Mouse (Mus musculus) heart, postnatal 0 days (tissue): ENCODE results near the gene Chil6. TPM values are rescaled to one million over a fixed set of nuclear protein-coding genes. Genes with fewer than 3 reads are reported as not detected.

Experiments used
- ATAC-seq: fragments of 200-750 bp; cut with Nextera tagmentation; 2 replicates; pipeline ENCODE4 v1.8.0; 2017; ENCODE audit warnings: low read depth, moderate number of reproducible peaks, moderate library complexity; ENCODE audit not compliant: insufficient read depth
- DNase-seq: peaks from one replicate; pipeline ENCODE4 v3.0.0-alpha.2; 2016; ENCODE audit warnings: low spot score
- H3K27ac ChIP-seq: fragments of 300-500 bp; sonication (generic); 2 replicates; pipeline ENCODE4 v1.5.1; 2014; ENCODE audit warnings: low read depth, mild to moderate bottlenecking
- H3K27me3 ChIP-seq: fragments of 300-500 bp; sonication (generic); 2 replicates; pipeline ENCODE4 v1.6.1; 2014; ENCODE audit warnings: low read length, mixed read lengths; ENCODE audit not compliant: control insufficient read depth, insufficient read depth
- H3K36me3 ChIP-seq: fragments of 300-500 bp; sonication (generic); replicated peaks from 2 replicates; pipeline ENCODE4 v1.6.1; 2014; ENCODE audit warnings: low read length, mixed read lengths; ENCODE audit not compliant: control insufficient read depth, insufficient read depth
- H3K4me1 ChIP-seq: fragments of 300-500 bp; sonication (generic); 2 replicates; pipeline ENCODE4 v1.6.1; 2014; ENCODE audit warnings: antibody characterized with exemption; ENCODE audit not compliant: control insufficient read depth, insufficient read depth
- H3K4me2 ChIP-seq: fragments of 300-500 bp; sonication (generic); 2 replicates; pipeline ENCODE4 v1.6.1; 2014; ENCODE audit warnings: low read depth, mild to moderate bottlenecking, low read length, moderate library complexity
- H3K4me3 ChIP-seq: fragments of 300-500 bp; sonication (generic); 2 replicates; pipeline ENCODE4 v1.5.1; 2014; ENCODE audit warnings: low read depth, low read length
- H3K9ac ChIP-seq: fragments of 300-500 bp; sonication (generic); replicated peaks from 2 replicates; pipeline ENCODE4 v1.6.1; 2014; ENCODE audit warnings: low read depth, low read length, mixed read lengths
- H3K9me3 ChIP-seq: fragments of 300-500 bp; sonication (generic); replicated peaks from 2 replicates; pipeline ENCODE4 v1.6.1; 2016; ENCODE audit warnings: low read length; ENCODE audit not compliant: control insufficient read depth
- CTCF ChIP-seq: IDR thresholded peaks from 2 replicates; pipeline ENCODE4 v1.5.1; 2016; ENCODE audit warnings: antibody characterized with exemption, control low read depth, low read depth
- EP300 ChIP-seq: IDR thresholded peaks from 2 replicates; pipeline ENCODE4 v1.6.1; 2016; ENCODE audit warnings: antibody characterized with exemption, low read depth
- WGBS: fragments of 180-500 bp; shearing (Covaris S2); extraction: QIAGEN DNeasy Blood & Tissue Kit; methylation state at CpG from one replicate; pipeline ENCODE4 v1.1.7; 2014; 5-methylcytosine and 5-hydroxymethylcytosine counted together
- polyA plus RNA-seq: library from polyadenylated mRNA; unstranded; fragments of >200 nt; fragmentation: Nextera tagmentation; extraction: Ambion mirVana; gene quantifications from 2 replicates; pipeline ENCODE4 v1.2.1, GENCODE M21; 2015
- total RNA-seq: library from RNA; depleted of rRNA; stranded (reverse); fragments of >200 nt; gene quantifications from 2 replicates; pipeline ENCODE4 v1.2.3, GENCODE M21; 2014; ENCODE audit warnings: low replicate concordance; rRNA removed

Gene Chil6
- total RNA-seq, result not detected in 2 replicates
- not detected in 2 replicates for polyA plus RNA-seq

- Histone ChIP-seq H3K4me3 (no peak within 1 kb of the TSS), H3K36me3 (no peaks in the 10 kb centered on the region), H3K9ac (no peak within 1 kb of the TSS), H3K27me3 (no peaks in the 10 kb centered on the region), H3K27ac (no peak within 1 kb of the TSS), H3K9me3 (no peaks in the 10 kb centered on the region), H3K4me1 (no peaks in the 10 kb centered on the region), H3K4me2 (no peak within 1 kb of the TSS)
- DNase-seq (no peak), ATAC-seq (no peak)
- TF ChIP-seq EP300, result no peak
- TF ChIP-seq CTCF, result no peak
Measured at GRCm38 (mm10) chr3:106406082-106406481, at the start of gene Chil6. TSS of gene Chil6 (minus strand) at chr3:106406182.

GRCm38 (mm10) chr3:106452616-106453015, 46.6 kb upstream of the Chil6 start:
- no peaks in the 10 kb centered on the region for H3K4me1 ChIP-seq
- no peak for TF ChIP-seq EP300
- TF ChIP-seq CTCF, result no peak
- H3K4me2 ChIP-seq, result no peak overlapping the region
- H3K36me3 ChIP-seq, result no peaks in the 10 kb centered on the region
- ATAC-seq (no peak), DNase-seq (no peak)
- H3K27me3 ChIP-seq, result no peaks in the 10 kb centered on the region
- WGBS, result 57% methylated on average over 4 of the region's 4 CpGs
- H3K9me3 ChIP-seq, result no peaks in the 10 kb centered on the region
- H3K9ac ChIP-seq, result no peak overlapping the region
- no peak overlapping the region for H3K27ac ChIP-seq
- H3K4me3 ChIP-seq, result no peak overlapping the region

- no peak for TF ChIP-seq EP300
- TF ChIP-seq CTCF, result no peak
- Histone ChIP-seq H3K4me1 (no peaks in the 10 kb centered on the region), H3K27ac (no peak overlapping the region), H3K4me2 (no peak overlapping the region), H3K36me3 (no peaks in the 10 kb centered on the region), H3K27me3 (no peaks in the 10 kb centered on the region), H3K9ac (no peak overlapping the region), H3K4me3 (no peak overlapping the region), H3K9me3 (no peaks in the 10 kb centered on the region)
- WGBS, result 65% methylated on average over 4 of the region's 4 CpGs
- DNase-seq, result no peak
- no peak for ATAC-seq
Measured at GRCm38 (mm10) chr3:106449567-106449966, 43.6 kb upstream of the Chil6 start.

- H3K9me3 ChIP-seq, result no peaks in the 10 kb centered on the region
- H3K4me3 ChIP-seq, result no peak overlapping the region
- H3K4me1 ChIP-seq, result no peaks in the 10 kb centered on the region
- ATAC-seq (no peak), DNase-seq (no peak)
- no peak overlapping the region; the same call in 1 of the 2 replicates for H3K27ac ChIP-seq
- TF ChIP-seq EP300 (no peak), CTCF (no peak)
- no peak overlapping the region for H3K9ac ChIP-seq
- H3K4me2 ChIP-seq, result no peak overlapping the region
- no peaks in the 10 kb centered on the region for H3K27me3 ChIP-seq
- H3K36me3 ChIP-seq, result no peaks in the 10 kb centered on the region
Measured at GRCm38 (mm10) chr3:106448995-106449394, 43.0 kb upstream of the Chil6 start.

GRCm38 (mm10) chr3:106448571-106448970, 42.6 kb upstream of the Chil6 start:
- ATAC-seq, result peak; percentile 60; the same call in 1 of the 2 replicates
- Histone ChIP-seq H3K27me3 (no peaks in the 10 kb centered on the region), H3K9ac (no peak overlapping the region), H3K27ac (no peak overlapping the region), H3K36me3 (no peaks in the 10 kb centered on the region), H3K4me3 (no peak overlapping the region), H3K4me2 (no peak overlapping the region), H3K4me1 (no peaks in the 10 kb centered on the region), H3K9me3 (no peaks in the 10 kb centered on the region)
- peak; percentile 43 for DNase-seq
- TF ChIP-seq CTCF (peak; percentile 83), EP300 (no peak)

Other genes with a start within 250 kb of the Chil6 start
- 0.31 and 1.9 TPM in 2 replicates for gene Chil3, start 238.6 kb downstream of the Chil6 start, total RNA-seq
- gene Chil3, start 238.6 kb downstream of the Chil6 start, polyA plus RNA-seq, result 0.51 TPM in 2 replicates
- gene Chil4, start 186.7 kb downstream of the Chil6 start, total RNA-seq, result 0.19 TPM in 1 of 2 replicates, not detected in the other
- not detected in 2 replicates for gene Chil4, start 186.7 kb downstream of the Chil6 start, polyA plus RNA-seq
- gene Dennd2d, start 76.2 kb upstream of the Chil6 start, total RNA-seq, result 3.6 and 4.2 TPM in 2 replicates
- gene Dennd2d, start 76.2 kb upstream of the Chil6 start, polyA plus RNA-seq, result 0.96 and 1.3 TPM in 2 replicates
- gene Dram2, start 141.6 kb upstream of the Chil6 start, total RNA-seq, result 107 and 116 TPM in 2 replicates
- gene Dram2, start 141.6 kb upstream of the Chil6 start, polyA plus RNA-seq, result 93.5 and 94.9 TPM in 2 replicates
- gene Cept1, start 141.6 kb upstream of the Chil6 start, total RNA-seq, result 29.3 and 43.5 TPM in 2 replicates
- 21.2 and 24.2 TPM in 2 replicates for gene Cept1, start 141.6 kb upstream of the Chil6 start, polyA plus RNA-seq